Mouse (Mus musculus) T-helper 17 cell (primary cell): ENCODE measurements at regions not wholly inside any gene's neighbourhood (a gene's known extent, or its start where the extent isn't known, plus 50 kb on each side); places are given as distances from the start of the nearest gene placed in this dataset.

Source experiments
- in situ Hi-C, 2 experiments: fragments of 300-600 bp; cut with MboI, MseI; formaldehyde crosslinking; loops; 1 replicate in 1 of 2; 2 replicates in 1 of 2; pipeline ENCODE4 v1.15.1; 2025; ENCODE audit warnings: high pct_unique_total_duplicates in 2 of 2

- in situ Hi-C loops: loop anchor here in 1 of 2 experiments (5.0 kb wide), 1 partner anchor 53 kb away; no protein-coding TSS in a partner anchor
Observed at GRCm38 (mm10) chr13:84514981-84515510, 292.9 kb downstream of the Tmem161b start.
